Mouse (Mus musculus): ENCODE results near the gene Arid3a.

The Arid3a gene

DNA sequence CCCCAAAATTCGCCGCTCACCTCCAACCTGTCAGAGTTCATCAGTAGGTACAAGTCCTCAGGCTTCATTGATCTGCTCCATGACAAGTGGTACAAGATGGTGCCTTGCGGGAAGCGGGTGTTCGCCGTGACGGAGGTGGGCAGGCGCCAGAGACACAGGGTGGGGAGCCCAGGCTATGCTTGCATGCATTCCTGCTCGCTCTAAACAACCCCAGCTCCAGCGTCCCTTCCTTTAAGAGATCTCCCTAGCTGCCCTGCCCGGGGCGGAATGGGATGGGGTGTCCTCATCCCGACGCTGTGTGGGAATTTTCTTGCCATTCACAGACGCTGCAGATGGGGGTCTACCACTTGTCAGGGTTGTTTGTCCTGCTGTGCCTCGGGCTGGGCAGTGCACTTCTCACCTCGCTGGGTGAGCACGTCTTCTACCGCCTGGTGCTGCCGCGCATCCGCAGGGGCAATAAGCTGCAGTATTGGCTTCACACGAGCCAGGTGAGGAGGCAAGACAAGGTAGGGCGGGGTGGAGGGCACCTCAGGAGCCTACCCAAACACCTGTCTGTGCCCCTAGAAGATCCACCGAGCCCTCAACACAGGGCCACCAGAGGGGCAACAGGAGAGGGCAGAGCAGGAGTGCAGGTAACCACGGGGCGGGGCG, 49.4 kb downstream of the Arid3a start:
- no peak for DNase-seq (ENCODE audit: low read depth, low spot score)

GRCm38 (mm10) chr10:79976722-79977107, 49.9 kb downstream of the Arid3a start:
- no peak for DNase-seq (ENCODE audit: low read depth, low spot score)

DNA sequence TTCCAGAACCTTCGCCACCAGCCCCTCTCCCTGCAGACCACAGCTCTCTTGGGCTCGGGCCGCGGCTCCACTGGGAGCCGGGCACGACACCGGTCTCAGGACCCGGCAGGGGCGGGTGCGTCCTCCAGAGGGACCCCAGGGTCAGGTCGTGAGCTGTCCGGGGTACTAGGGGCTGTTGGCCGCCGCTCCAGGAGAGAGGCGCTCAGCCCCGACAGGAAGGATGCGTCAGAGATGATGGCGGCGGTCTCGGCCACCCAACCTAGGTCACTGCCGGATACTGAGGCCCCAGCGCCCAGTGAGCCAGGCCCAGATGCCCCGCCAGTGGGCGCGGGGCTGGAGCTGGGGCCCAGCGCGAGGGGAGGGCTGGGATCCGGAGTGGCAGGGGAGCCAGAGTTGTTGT, 50.5 kb downstream of the Arid3a start:
- no peak for DNase-seq (ENCODE audit: low read depth, low spot score)

- DNase-seq (ENCODE audit: low read depth, low spot score) = no peak
These were observed 51.2 kb downstream of the Arid3a start for GRCm38 (mm10) chr10:79978061-79978460.

DNA sequence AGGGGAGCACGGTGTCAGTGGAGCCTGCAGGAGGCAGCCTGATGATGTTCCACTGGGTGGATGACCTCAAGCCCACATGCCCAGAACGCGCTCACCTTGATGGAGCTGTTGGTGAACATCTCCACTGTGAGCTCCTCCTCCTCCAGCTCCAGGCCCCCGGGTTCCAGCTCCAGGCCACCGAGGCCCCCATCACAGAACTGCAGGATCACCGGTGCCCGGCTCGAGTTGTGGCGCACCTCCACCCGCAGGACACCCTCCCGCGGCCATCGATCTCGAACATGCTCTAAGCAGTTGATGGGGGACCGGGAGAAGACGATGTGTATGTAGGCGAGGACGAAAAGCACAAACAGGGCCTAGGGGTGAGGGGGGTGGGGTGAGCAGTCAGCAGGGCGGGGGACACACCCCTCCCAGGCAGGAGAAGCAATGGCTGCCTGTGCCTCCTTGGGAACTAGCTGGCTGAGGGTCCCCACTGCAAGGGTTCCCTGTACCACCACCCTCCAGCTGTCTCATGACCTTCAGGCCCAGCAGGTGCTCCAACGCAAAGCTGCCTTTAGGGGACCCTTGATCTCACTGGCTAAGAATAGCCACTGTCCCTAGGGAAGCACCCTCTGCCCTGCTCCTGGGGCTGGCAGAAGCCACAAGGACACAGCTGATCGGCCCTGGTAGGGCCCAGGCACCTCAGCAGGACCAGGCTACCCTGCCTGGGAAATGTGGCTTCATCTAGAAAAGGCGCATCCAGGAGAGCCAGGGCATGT, 52.7 kb downstream of the Arid3a start:
- no peak for DNase-seq (ENCODE audit: low read depth, low spot score)

DNA sequence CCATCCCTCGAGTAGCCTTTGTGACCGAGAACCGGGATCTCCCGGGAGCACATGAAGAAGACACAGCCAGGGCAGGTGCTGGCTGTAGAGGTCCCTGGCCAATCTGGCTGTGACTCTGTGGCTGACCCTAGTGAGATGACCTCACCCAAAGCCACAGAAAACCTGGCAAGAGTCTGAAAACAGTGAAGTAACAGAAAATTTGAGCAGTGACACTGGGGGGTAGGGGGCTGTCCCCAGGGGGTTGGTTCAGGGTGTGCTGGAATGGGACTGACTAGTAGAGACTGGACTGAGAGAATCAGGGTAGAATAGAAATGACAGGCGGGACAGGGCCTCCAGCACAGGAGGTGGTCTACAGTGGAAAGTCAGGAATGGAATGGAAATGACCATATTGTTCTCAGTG, 56.4 kb downstream of the Arid3a start:
- DNase-seq (ENCODE audit: low read depth, low spot score) = no peak

DNA sequence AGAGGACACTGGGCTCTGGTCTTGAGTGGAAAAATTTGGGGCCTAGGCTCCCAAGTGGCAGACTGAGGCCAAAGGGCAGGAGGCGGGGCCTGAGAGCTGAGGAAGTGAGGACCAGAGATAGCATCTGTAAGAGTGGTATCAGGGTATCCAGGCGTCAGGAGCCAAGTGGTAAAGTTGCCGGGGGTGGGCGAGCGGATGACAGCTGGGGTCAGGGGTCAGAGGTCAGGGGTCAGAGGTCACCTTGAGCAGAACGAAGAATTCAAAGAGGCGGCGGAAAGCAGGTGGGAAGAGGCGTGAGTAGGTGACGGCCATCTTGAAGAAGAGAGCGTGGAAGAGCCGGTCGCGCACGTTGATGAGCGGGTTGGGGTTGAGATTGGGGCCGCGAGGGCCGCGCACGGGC, 56.8 kb downstream of the Arid3a start:
- no peak for DNase-seq (ENCODE audit: low read depth, low spot score)

DNA sequence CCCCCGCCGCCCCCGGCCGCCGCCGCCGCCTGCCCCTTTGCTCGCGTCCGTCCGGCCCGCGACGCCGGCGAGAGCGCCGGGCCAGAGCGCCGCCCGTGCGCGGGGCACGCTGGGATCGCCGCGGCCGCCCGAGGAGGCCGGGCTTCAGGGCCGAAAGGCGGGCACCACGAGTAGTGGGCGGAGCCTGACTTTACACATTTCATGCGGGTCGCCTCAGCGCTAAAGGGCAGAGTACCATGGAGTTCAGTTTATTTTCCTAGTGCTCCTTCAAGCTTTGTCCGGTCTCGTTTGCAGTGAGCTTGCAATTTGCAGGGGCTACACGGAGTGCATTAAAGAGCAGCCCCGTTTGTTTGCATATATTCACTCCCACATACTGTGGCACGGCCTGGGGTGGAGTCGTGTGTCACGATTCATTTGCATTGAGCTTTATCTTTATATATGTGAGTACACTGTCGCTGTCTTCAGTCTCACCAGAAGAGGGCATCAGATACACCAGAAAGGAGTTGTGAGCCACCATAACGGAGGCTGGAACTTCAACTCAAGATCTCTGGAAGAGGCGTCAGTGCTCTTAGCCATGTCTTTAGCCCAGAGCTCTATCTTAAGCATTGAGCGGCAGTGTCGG, 57.5 kb downstream of the Arid3a start, which contains the start of gene Tmem259:
TSS of gene Tmem259 (minus strand) at position 136 of the 622 bp plus-strand sequence.
- DNase-seq (ENCODE audit: low read depth, low spot score) = peak; percentile 75

GRCm38 (mm10) chr10:79984871-79985270, 58.0 kb downstream of the Arid3a start:
- peak; percentile 97 for DNase-seq (ENCODE audit: low read depth, low spot score)

- no peak for DNase-seq (ENCODE audit: low read depth, low spot score)
These were observed 58.7 kb downstream of the Arid3a start for GRCm38 (mm10) chr10:79985334-79986231.

- no peak for DNase-seq (ENCODE audit: low read depth, low spot score)
These were observed 59.5 kb downstream of the Arid3a start for GRCm38 (mm10) chr10:79986232-79986878.

DNA sequence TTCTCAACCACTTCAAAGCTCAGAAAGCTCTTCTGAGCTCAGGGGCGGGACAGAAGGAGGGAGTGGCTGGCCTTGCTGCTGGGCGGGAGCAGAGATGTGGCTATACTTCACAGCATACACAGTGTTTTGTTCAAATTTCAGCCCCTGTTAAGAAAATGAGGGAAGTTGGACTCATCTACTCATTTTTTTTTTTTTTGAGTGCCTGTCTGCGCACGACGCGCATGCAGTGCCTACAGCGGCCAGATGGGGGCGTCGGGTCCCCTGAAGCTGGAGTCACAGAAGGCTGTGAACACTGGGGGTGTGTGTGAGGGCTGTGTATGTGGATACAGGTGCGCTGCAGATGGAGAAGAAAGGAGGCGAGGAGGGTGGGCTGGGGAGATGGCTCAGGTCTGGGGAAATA, 60.1 kb downstream of the Arid3a start:
- peak; percentile 79 for DNase-seq (ENCODE audit: low read depth, low spot score)

- no peak for DNase-seq (ENCODE audit: low read depth, low spot score)
These were observed 61.1 kb downstream of the Arid3a start for GRCm38 (mm10) chr10:79987771-79988505.

GRCm38 (mm10) chr10:79988506-79989271, 61.8 kb downstream of the Arid3a start, which contains the start of gene Cnn2:
Gene Cnn2, plus strand, starts transcription at chr10:79988584.
- no peak for DNase-seq (ENCODE audit: low read depth, low spot score)

DNA sequence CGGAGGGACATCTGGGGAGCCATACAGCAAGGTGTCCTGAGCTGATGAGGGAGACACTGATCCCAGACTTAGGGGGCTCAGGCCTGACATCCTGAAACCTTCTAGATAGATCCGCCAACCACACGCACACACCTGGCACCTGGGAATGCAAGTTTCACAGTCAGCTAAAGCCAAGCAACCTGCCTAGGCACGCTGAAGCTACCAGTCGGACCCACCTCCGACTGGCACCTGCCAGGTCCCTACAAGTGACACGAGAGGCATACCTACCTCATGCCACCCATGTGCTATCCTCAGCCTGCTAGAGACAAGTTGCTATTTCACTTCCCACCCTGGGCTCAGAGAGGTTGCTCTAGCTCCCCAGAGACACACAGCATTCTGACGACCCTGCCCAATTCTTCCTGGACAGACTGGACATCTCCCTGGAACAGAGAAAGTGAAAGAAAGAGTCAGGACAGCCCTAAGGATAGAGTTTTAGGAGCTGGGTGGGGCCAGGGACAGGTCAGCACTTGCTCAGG, 62.5 kb downstream of the Arid3a start:
- no peak for DNase-seq (ENCODE audit: low read depth, low spot score)

DNA sequence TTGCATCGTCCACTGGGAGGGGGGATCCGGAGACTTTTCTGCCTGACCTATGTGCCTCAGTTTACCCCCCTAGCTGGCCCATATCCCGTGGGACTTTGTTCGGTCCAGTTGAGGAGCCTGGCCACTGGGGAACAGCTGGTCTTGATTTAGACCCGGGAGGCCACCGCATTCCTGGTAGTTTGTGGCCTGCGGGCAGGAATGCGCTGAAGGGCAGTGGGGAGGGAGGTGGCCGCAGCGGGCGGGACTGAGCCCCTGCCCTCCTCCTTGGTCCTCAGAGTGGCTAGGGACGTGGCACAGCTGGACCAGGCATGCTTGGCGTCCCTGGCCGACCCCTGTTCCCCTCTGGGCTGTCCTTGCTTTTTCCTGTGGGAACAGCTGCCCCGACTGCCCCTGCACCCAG, 63.0 kb downstream of the Arid3a start:
- no peak for DNase-seq (ENCODE audit: low read depth, low spot score)

- no peak for DNase-seq (ENCODE audit: low read depth, low spot score)
These were observed 64.3 kb downstream of the Arid3a start for GRCm38 (mm10) chr10:79991099-79991498.

- DNase-seq (ENCODE audit: low read depth, low spot score) = no peak
These were observed 64.7 kb downstream of the Arid3a start for GRCm38 (mm10) chr10:79991548-79991947.

DNA sequence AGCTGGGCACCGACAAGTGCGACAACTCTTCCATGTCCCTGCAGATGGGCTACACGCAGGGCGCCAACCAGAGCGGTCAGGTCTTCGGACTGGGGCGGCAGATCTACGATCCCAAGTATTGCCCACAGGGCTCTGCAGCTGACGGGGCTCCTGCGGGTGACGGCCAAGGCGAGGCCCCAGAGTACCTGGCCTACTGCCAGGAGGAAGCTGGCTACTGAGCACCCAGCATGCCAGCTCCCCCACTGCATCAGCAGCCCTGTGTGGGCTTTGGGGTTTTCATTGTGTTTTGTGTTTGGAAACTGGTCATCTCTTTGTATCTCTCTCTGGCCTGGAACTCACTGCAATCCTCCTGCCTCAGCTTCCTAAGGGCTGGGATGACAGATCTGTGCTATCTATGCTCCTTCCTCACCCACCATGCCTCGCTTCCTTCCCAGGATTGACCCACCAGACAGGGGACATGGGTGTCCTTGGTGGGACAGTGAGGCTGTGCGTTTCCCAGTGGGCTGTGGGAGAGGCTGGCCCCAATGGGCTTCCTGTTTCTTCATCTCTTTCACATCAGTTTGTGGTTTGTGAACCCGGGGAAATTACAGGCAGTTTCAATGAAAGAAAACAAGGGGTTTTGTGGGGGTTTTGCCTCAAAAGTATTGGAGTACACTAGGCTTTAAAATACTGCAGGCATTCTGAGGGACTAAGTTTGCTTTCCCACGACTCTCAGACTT, 67.7 kb downstream of the Arid3a start:
- no peak for DNase-seq (ENCODE audit: low read depth, low spot score)
